In the genomic region with DNA sequence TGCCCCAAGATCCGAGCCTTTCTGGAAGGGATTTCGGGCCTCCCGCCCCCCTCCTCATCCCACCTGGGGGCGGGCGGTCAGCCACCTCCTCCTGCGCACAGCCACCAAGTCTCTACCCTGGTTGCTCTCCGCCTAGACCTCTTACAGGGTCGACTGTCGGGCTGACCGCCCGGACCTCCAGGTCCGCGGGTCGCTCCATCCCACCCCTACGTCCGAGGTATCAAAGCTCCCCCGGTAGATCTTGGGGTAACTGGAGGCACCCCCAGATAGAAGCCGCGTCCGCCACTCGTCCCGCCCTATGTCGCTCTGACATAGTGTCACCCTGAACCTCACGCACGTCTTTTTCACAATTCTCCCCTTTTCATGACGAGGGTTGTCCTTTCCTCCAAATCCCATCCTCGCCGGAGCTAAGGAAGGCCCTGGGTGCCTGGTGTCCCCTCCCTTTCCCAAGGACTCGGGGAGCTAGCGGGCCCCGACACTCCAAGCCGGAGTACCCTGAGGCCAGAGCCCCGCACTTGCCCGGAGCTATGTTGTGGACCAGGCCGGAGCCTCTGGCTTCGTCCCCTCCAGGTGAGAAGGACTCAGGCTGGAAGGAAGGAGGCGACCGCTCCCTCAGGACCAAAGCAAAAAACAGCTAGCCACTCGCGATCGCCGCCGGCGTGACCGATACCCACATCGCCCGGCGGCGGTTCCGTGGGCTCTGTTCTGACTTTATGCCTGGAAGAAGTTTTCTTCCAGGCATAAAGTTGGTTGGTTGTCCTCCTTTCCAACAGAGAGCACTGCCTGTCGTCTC, we compare ENCODE assay signal across 8 mouse cellular contexts.
A peak's percentile ranks its signal among the peaks of the same experiment; 100 is the strongest.
DNase-seq lines count a peak whose midpoint lies in the region; ATAC-seq and TF ChIP-seq lines count a peak whose summit lies in the region.

No protein-coding gene starts in this region.

- H3K4me2 ChIP-seq in intestine, embryonic 15.5 days (replicated peaks) = peak overlapping the region; percentile 95

- ATAC-seq in intestine, embryonic 15.5 days = peak; percentile 71
- no peak for ATAC-seq in monocyte, adult 5-6 weeks (replicated peaks; ENCODE audit: insufficient number of reproducible peaks, low FRiP score, low TSS enrichment, poor library complexity, severe bottlenecking)

- peak overlapping the region; percentile 46 for H3K9ac ChIP-seq in intestine, embryonic 15.5 days

- no peaks in the 10 kb centered on the region for H3K27me3 ChIP-seq in cerebellum, adult 2 months (ENCODE audit: control insufficient read depth, insufficient read depth, low read length)
- H3K27me3 ChIP-seq in intestine, embryonic 15.5 days (replicated peaks) = peaks cover 22% of the 10 kb centered on the region

- 0 out of 2 replicates have a peak, but pooled peaks have one; percentile 7 for TF ChIP-seq POLR2A in cerebellum, adult 2 months (IDR thresholded peaks at IDR 0.05; ENCODE audit: borderline replicate concordance, insufficient read depth, low read length)

- peak overlapping the region; percentile 56 for H3K4me3 ChIP-seq in cerebellum, adult 2 months (replicated peaks; ENCODE audit: insufficient read depth, low read depth, low read length)
- H3K4me3 ChIP-seq in intestine, embryonic 15.5 days (replicated peaks) = peak overlapping the region; percentile 46

- H3K9me3 ChIP-seq in intestine, embryonic 15.5 days = no peaks in the 10 kb centered on the region

- no peaks in the 10 kb centered on the region for H3K36me3 ChIP-seq in intestine, embryonic 15.5 days

- DNase-seq in right cerebral cortex, postnatal 14 days = peak; percentile 7
- no peak for DNase-seq in right cerebral cortex, postnatal 36 days (ENCODE audit: low spot score in 2 of 2)
- DNase-seq in cerebellum, adult 2 months = peak in 1 of 2 experiments; percentile 52
- DNase-seq in heart, adult 18-20 months = peak; percentile 20 to 45
- DNase-seq in lung, postnatal 10 days = peak; percentile 6
- DNase-seq in spleen, postnatal 10 days (ENCODE audit: low spot score in 2 of 2) = peak; percentile 30 to 34

- TF ChIP-seq CTCF in cerebellum, adult 2 months (IDR thresholded peaks at IDR 0.05; ENCODE audit: borderline replicate concordance, insufficient read depth, low read depth, low read length) = no peak

- WGBS in cerebellum, adult 2 months = 3% methylated on average over 51 of the region's 51 CpGs
- WGBS in intestine, embryonic 15.5 days = under 1% methylated on average over 51 of the region's 51 CpGs

- H3K27ac ChIP-seq in cerebellum, adult 2 months (ENCODE audit: insufficient read depth, low read length) = peak overlapping the region; percentile 34
- H3K27ac ChIP-seq in intestine, embryonic 15.5 days = no peak overlapping the region

- H3K4me1 ChIP-seq in cerebellum, adult 2 months (ENCODE audit: control insufficient read depth, insufficient read depth, low read length) = no peaks in the 10 kb centered on the region
- H3K4me1 ChIP-seq in intestine, embryonic 15.5 days (replicated peaks) = peaks cover 18% of the 10 kb centered on the region

Comparison
In these comparisons a context has a peak if more than half of its experiments do, and no peak if none do; other contexts are left out.
1. DNase-seq: peak in right cerebral cortex, postnatal 14 days (single experiment), heart, adult 18-20 months (2 of 2), lung, postnatal 10 days (single experiment) and spleen, postnatal 10 days (2 of 2); none in right cerebral cortex, postnatal 36 days (0 of 2).